Mouse (Mus musculus) thymus, postnatal 10 days (tissue): ENCODE data around the gene Plscr1.
A peak's percentile ranks its signal among the peaks of the same experiment; 100 is the strongest.

ENCODE experiments used
- DNase-seq, 2 experiments: peaks; one replicate each; pipeline ENCODE4 v3.0.0; 2021; ENCODE audit warnings: low spot score in 2 of 2

The Plscr1 gene

GRCm38 (mm10) chr9:92249447-92249852 is at the start of gene Plscr1:
Plscr1 (plus strand) TSS chr9:92249750.
- no peak for DNase-seq

GRCm38 (mm10) chr9:92204397-92204796 is 45.2 kb upstream of the Plscr1 start:
- no peak for DNase-seq

- DNase-seq, result peak in 1 of 2 experiments; percentile 12
Observed at GRCm38 (mm10) chr9:92207307-92207706, 42.2 kb upstream of the Plscr1 start.

GRCm38 (mm10) chr9:92207757-92208156 is 41.8 kb upstream of the Plscr1 start:
- DNase-seq, result no peak

DNA sequence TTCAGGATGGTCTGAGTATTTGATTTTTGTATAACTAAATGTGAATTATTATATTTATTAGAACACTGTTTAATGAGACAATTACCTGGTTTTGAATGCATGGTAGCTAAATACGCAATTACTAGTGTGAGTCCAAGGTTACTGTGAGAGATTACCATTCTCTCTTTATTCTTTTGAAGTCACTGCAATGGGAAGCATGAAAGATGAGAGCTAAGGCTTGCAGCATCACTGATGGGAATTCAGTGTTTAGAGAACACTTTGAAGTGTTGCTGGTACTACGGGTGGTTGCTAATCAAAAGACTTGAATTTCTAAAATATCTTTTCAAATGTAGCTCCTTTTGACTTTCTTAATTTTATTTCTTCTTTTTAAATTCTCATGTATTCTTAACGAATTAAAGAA is 39.7 kb upstream of the Plscr1 start:
- no peak for DNase-seq

DNA sequence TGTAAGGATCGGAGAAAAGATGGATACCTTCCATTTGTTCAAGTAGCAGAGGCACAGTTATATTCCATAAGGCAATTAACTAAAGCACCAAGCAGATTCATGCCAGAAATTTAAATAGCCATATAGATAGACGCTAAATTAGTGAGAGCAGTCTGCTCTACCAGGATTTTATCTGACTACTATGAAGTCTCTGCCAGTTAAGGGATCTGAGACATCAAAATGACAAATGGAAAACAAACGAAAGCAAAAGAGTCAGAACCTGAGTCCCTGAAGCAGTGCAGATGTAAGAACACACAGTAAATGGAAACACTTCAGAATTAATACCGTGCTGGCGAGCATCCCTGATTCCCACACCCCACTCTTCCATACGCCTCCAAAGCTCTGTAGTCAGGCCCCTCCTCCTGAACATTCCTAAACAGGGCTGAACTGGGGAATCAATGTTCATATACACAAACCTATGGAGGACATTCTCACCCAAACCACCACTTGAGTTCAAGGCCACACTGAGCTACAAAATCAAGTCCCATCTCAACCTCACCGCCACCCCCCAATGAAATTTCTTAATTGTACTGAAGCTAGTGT is 39.1 kb upstream of the Plscr1 start:
- DNase-seq, result no peak

- DNase-seq, result no peak
Observed at GRCm38 (mm10) chr9:92211048-92211447, 38.5 kb upstream of the Plscr1 start.

- DNase-seq, result no peak
Observed at GRCm38 (mm10) chr9:92217484-92217883, 32.1 kb upstream of the Plscr1 start.

DNA sequence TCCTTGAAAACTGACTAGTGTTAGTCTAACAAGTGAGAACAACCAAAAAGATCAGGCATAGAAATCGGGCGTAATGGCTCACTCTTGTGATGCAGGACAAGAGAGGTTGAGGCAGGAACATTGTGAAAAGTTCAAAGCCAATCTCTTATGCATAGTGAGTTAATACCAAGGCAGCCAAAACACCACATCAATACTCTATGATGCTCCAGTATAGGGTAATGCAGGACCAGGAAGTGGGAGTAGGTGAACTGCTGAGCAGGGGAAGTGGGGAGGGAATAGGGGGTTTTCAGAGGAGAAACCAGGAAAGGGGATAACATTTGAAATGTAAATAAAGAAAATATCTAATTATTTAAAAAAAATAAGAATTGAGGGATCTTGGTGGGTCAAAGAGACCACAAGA is 31.7 kb upstream of the Plscr1 start:
- DNase-seq, result no peak

- DNase-seq, result no peak
Observed at GRCm38 (mm10) chr9:92220151-92220550, 29.4 kb upstream of the Plscr1 start.

- no peak for DNase-seq
Observed at GRCm38 (mm10) chr9:92221480-92221879, 28.1 kb upstream of the Plscr1 start.

GRCm38 (mm10) chr9:92224598-92225231 is 24.8 kb upstream of the Plscr1 start:
- no peak for DNase-seq

- no peak for DNase-seq
Observed at GRCm38 (mm10) chr9:92226127-92226655, 23.4 kb upstream of the Plscr1 start.

DNA sequence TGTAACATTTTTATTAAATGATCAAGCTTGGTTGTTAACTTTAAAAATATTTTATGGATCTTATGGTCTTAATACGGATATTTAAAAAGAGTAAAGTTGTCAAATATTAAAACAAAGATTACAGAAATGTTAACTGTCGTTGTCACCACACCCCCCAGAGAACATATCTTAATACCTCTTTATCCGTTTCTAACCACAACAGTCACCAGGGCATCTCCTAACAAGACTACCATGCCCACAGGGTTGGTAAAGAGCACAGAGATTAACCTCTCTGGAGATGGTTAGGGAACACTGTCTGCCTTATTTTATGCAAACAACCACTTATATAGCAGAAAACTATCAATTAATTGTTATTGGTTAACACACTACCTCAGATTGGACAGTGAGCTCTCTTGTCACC is 22.8 kb upstream of the Plscr1 start:
- no peak for DNase-seq

- no peak for DNase-seq
Observed at GRCm38 (mm10) chr9:92228867-92229832, 20.4 kb upstream of the Plscr1 start.

DNA sequence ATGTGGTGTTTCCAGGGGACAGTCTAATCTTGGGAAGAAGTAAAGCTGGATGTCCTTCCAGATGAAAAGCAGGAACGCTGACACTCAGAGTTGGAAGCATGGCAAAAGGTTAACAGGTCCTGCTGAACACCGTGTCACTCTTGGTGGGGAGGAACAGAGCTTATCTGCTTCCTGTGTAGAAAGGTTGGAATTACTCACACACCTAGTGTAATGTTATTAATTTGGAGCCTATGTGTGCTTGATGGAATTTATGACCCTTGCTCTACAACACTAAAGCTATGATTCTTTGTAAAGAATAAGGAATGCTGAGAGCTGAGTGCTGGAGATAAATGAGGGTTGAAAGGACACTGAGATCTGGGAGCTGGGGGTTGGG is 19.7 kb upstream of the Plscr1 start:
- no peak for DNase-seq

- no peak for DNase-seq
Observed at GRCm38 (mm10) chr9:92234901-92235458, 14.6 kb upstream of the Plscr1 start.

GRCm38 (mm10) chr9:92248773-92249446 is 640 bp upstream of the Plscr1 start:
- no peak for DNase-seq

DNA sequence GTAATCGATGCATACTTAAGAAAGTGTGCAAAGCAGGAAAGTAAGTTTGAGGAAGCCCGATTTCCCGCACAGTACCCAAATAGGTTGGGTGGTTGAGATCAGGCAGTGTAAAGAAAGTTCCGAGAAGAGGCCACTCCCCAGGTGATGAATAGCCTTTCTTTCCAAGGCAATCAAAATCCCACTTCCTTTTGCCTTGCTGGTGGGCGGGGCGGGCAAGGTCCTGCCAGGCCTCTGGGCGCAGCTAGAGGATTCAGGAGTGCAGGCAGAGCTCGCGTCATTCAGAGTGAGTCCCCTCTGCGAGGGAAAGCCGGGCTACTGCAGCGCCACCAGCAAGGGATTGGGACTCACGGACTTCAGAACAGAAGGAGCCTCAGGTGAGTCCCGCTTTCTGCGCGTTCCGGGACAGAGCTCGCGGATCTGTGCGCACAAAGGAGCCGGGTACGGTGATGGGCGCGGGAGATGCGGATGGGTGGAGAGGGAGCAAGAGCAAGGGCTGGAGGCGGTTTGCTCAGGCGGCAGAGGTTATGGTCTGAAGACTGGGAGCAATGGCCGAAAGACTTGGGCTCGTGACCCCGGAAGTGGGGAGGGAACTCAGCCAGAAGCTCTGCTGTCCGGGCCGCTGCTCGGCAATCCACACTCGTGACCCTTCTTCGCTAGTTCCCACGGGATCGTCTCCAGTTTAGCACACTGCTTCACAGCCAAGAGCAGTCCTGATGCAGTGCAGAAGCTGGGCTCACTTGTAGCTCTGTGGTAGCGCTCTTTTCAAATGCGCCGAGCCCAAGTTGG is 630 bp downstream of the Plscr1 start:
- peak in 1 of 2 experiments; percentile 9 for DNase-seq

DNA sequence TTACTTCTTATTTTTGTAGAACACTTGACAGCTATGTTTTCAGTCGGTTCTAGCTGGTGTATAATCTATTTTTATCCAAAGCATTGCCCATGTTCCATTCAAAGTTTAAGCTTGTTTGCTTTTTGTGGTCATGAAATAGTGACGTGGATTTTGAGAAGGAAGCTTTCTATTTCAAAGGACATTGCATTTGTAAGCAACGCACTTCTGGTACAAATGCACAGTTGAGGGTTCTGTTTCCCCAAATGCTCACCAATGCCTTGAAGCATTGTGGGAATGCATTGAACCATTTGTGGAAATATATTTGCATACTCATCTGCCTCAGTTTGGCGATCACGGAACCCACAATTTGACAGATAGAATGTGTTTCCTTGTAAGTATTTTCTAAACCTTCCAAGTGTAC is 3.2 kb downstream of the Plscr1 start:
- no peak for DNase-seq
